In genomic region chr4:100616161-100616915, GRCm38 (mm10) we compare ENCODE assay signal across 15 mouse cellular contexts.
DNase-seq lines count a peak whose midpoint lies in the region; ATAC-seq and TF ChIP-seq lines count a peak whose summit lies in the region.
"Had no signal": no experiment of that assay in that cellular context is flagged by ENCODE, and none has a peak within 500 bp of the region (broad histone marks: within the 10 kb centered on the region; RNA-seq: fewer than 3 reads in every experiment).

No protein-coding gene starts in this region.

- H3K4me1 ChIP-seq in hindbrain, embryonic 15.5 days (replicated peaks), result peaks cover 14% of the 10 kb centered on the region
- H3K4me1 ChIP-seq in hindbrain, embryonic 10.5 days (replicated peaks), result no peaks in the 10 kb centered on the region
- H3K4me1 ChIP-seq in forebrain, embryonic 16.5 days (replicated peaks; ENCODE audit: control insufficient read depth, insufficient read depth, low read length), result peaks cover 8% of the 10 kb centered on the region
- no peaks in the 10 kb centered on the region for H3K4me1 ChIP-seq in midbrain, postnatal 0 days (ENCODE audit: insufficient read depth, low read length)
- H3K4me1 ChIP-seq: liver, embryonic 13.5 days had no signal

- H3K27ac ChIP-seq in hindbrain, embryonic 15.5 days (replicated peaks), result no peak overlapping the region
- H3K27ac ChIP-seq in hindbrain, embryonic 10.5 days, result no peak overlapping the region
- peak overlapping the region; percentile 23; the same call in 1 of the 2 replicates for H3K27ac ChIP-seq in forebrain, embryonic 16.5 days (ENCODE audit: low read length)
- no peak overlapping the region for H3K27ac ChIP-seq in midbrain, postnatal 0 days (ENCODE audit: low read depth, low read length)
- H3K27ac ChIP-seq: liver, embryonic 13.5 days had no signal

- no peak overlapping the region for H3K4me2 ChIP-seq in hindbrain, embryonic 15.5 days
- H3K4me2 ChIP-seq in forebrain, embryonic 16.5 days (ENCODE audit: low read length), result no peak overlapping the region
- no peak overlapping the region for H3K4me2 ChIP-seq in midbrain, postnatal 0 days (ENCODE audit: low read depth, low read length, poor library complexity, severe bottlenecking)
- H3K4me2 ChIP-seq: heart, embryonic 11.5 days; liver, embryonic 13.5 days had no signal

- WGBS in hindbrain, embryonic 15.5 days, result 50% methylated on average over 8 of the region's 8 CpGs
- 76% methylated on average over 8 of the region's 8 CpGs for WGBS in hindbrain, embryonic 10.5 days
- 33% methylated on average over 8 of the region's 8 CpGs for WGBS in forebrain, embryonic 16.5 days
- 60% methylated on average over 8 of the region's 8 CpGs for WGBS in midbrain, postnatal 0 days

- no peak for TF ChIP-seq CTCF in midbrain, postnatal 0 days (IDR thresholded peaks at IDR 0.05)

- peak; percentile 61; the same call in 1 of the 2 replicates for ATAC-seq in hindbrain, embryonic 15.5 days (ENCODE audit: low FRiP score, low read depth)
- peak; percentile 82 for ATAC-seq in forebrain, embryonic 16.5 days
- ATAC-seq in midbrain, postnatal 0 days (ENCODE audit: low FRiP score), result no peak

- no peaks in the 10 kb centered on the region for H3K9me3 ChIP-seq in hindbrain, embryonic 15.5 days
- no peaks in the 10 kb centered on the region for H3K9me3 ChIP-seq in hindbrain, embryonic 10.5 days
- H3K9me3 ChIP-seq in forebrain, embryonic 16.5 days (ENCODE audit: control insufficient read depth, low read length), result no peaks in the 10 kb centered on the region
- H3K9me3 ChIP-seq in midbrain, postnatal 0 days (ENCODE audit: low read length), result no peaks in the 10 kb centered on the region
- H3K9me3 ChIP-seq: liver, embryonic 13.5 days had no signal

- DNase-seq in hindbrain, embryonic 10.5 days (ENCODE audit: low spot score), result no peak
- peak; percentile 21 for DNase-seq in embryo, embryonic 10 days (ENCODE audit: low spot score)
- DNase-seq in midbrain, postnatal 0 days (ENCODE audit: low spot score), result peak; percentile 10
- DNase-seq in ovary, postnatal 10 days (ENCODE audit: low spot score), result no peak
- DNase-seq in MN1 (ENCODE audit: low spot score), result no peak
- DNase-seq in layer of hippocampus, postnatal 10 days (ENCODE audit: low spot score in 2 of 2), result no peak
- DNase-seq: cerebellum, adult 8-10 months; kidney, postnatal 14 days; liver, embryonic 13.5 days; lung, postnatal 10 days; right cerebral cortex, postnatal 4 days had no signal

- no peaks in the 10 kb centered on the region for H3K27me3 ChIP-seq in hindbrain, embryonic 15.5 days
- no peaks in the 10 kb centered on the region for H3K27me3 ChIP-seq in hindbrain, embryonic 10.5 days (ENCODE audit: insufficient read depth, poor library complexity, severe bottlenecking)
- H3K27me3 ChIP-seq in forebrain, embryonic 16.5 days (replicated peaks; ENCODE audit: control insufficient read depth, insufficient read depth, low read length), result no peaks in the 10 kb centered on the region
- no peaks in the 10 kb centered on the region for H3K27me3 ChIP-seq in midbrain, postnatal 0 days (ENCODE audit: insufficient read depth, low read length)
- H3K27me3 ChIP-seq: liver, embryonic 13.5 days had no signal

- no peaks in the 10 kb centered on the region for H3K36me3 ChIP-seq in hindbrain, embryonic 15.5 days
- H3K36me3 ChIP-seq in hindbrain, embryonic 10.5 days, result no peaks in the 10 kb centered on the region
- H3K36me3 ChIP-seq in forebrain, embryonic 16.5 days (ENCODE audit: control insufficient read depth, insufficient read depth), result no peaks in the 10 kb centered on the region
- H3K36me3 ChIP-seq in midbrain, postnatal 0 days (ENCODE audit: insufficient read depth, low read length), result no peaks in the 10 kb centered on the region
- H3K36me3 ChIP-seq: liver, embryonic 13.5 days had no signal

- H3K4me3 ChIP-seq in hindbrain, embryonic 15.5 days, result no peak overlapping the region
- H3K4me3 ChIP-seq in hindbrain, embryonic 10.5 days, result no peak overlapping the region
- H3K4me3 ChIP-seq in forebrain, embryonic 16.5 days (replicated peaks; ENCODE audit: low read length), result no peak overlapping the region
- H3K4me3 ChIP-seq in midbrain, postnatal 0 days (ENCODE audit: low read depth, low read length), result no peak overlapping the region
- H3K4me3 ChIP-seq: erythroblast, embryonic 14.5 days; liver, embryonic 13.5 days had no signal

- no peak overlapping the region for H3K9ac ChIP-seq in hindbrain, embryonic 15.5 days
- no peak overlapping the region for H3K9ac ChIP-seq in forebrain, embryonic 16.5 days (replicated peaks; ENCODE audit: low read depth, low read length)
- no peak overlapping the region for H3K9ac ChIP-seq in midbrain, postnatal 0 days (replicated peaks; ENCODE audit: low read length, poor library complexity, severe bottlenecking)
- H3K9ac ChIP-seq: liver, embryonic 13.5 days had no signal

Comparison
In these comparisons a context has a peak if more than half of its experiments do, and no peak if none do; other contexts are left out.
1. DNase-seq: peak in embryo, embryonic 10 days (single experiment) and midbrain, postnatal 0 days (single experiment); none in hindbrain, embryonic 10.5 days (single experiment), ovary, postnatal 10 days (single experiment), MN1 (single experiment) and layer of hippocampus, postnatal 10 days (0 of 2).